Mouse (Mus musculus) brain, embryonic 14.5 days (tissue): ENCODE results near the gene Crkl. TPM values are rescaled to one million over a fixed set of nuclear protein-coding genes. Genes with fewer than 3 reads are reported as not detected.

Experiments
- DNase-seq: peaks from one replicate; pipeline ENCODE4 v3.0.0-alpha.2; 2011; ENCODE audit warnings: low read depth
- CTCF ChIP-seq: fragments of 200-500 bp; IDR thresholded peaks from 2 replicates; pipeline ENCODE4 v1.5.1; 2012; ENCODE audit warnings: inconsistent platforms, mild to moderate bottlenecking, moderate library complexity, borderline replicate concordance; ENCODE audit not compliant: insufficient read depth, insufficient read length; ENCODE audit errors: extremely low read depth
- POLR2A ChIP-seq: fragments of 200-500 bp; IDR thresholded peaks from 2 replicates; pipeline ENCODE4 v1.6.1; 2012; ENCODE audit warnings: mild to moderate bottlenecking, inconsistent platforms, borderline replicate concordance; ENCODE audit not compliant: poor library complexity, insufficient read depth, insufficient read length, severe bottlenecking; ENCODE audit errors: extremely low read depth
- polyA plus RNA-seq: library from polyadenylated mRNA; depleted of rRNA; stranded (reverse); fragments of >200 nt; gene quantifications from 2 replicates; pipeline ENCODE4 v1.2.3, GENCODE M21; 2012

The Crkl gene
- polyA plus RNA-seq, 1 experiment: 58.5 TPM

DNA sequence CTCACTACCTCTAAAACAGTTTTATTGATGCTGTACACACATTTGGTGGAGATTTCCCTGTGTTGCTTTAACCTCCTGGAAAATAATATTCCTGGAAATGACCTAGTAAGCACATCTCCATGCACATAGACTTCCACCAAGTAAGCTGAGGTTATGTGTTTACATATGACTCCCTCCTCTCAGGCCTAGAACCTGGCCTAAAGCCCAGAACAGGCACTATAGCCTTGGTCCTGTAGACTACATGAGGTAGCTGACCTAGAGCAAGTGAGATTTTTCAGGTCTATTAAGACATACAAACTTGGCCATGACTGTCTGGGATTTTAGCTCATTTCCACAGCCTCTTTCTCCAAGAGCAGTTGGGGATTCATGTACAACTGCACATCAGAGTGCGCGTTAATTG lies 58.4 kb downstream of the Crkl start:
- TF ChIP-seq CTCF (no peak), POLR2A (no peak)
- no peak for DNase-seq

DNA sequence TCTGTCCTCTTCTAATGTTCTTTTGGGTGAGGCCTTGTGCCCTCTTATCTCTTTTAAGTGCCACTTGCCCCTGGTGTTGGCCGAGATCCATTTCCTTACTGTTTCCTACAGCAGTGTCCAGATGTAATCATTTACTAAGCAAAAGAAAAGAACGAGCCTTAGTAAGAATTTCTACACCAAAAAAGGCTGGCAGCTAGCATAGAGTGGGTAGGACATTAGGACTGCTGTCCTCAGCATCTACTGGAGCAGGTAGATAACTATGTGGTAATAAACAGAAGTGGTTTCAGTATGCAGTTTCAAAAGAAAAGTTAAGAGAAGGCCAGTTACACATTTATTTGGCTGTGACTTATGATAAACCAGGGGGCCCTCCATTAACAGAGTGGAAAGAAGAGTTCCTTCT lies 58.9 kb downstream of the Crkl start:
- TF ChIP-seq CTCF (no peak), POLR2A (no peak)
- no peak for DNase-seq

DNA sequence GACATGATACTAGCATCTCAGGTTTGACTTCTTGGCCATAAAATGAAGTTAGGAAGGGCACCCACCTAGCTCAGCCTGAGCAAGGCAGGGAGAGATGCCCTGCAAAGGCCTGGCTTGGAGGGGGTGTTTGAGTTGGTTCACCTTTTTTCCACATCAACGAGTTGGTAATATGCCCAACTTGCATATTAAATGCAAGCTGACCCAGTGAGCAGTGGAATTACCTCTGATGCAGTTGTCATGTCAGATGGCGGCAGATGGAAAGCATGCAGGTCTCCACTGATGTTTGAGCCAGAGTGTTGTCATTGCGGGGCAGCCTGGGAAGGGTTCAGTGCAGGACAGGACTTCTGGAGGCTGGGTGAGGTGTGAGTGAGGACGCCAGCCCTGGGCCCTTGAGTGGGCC lies 59.6 kb downstream of the Crkl start:
- DNase-seq: no peak

DNA sequence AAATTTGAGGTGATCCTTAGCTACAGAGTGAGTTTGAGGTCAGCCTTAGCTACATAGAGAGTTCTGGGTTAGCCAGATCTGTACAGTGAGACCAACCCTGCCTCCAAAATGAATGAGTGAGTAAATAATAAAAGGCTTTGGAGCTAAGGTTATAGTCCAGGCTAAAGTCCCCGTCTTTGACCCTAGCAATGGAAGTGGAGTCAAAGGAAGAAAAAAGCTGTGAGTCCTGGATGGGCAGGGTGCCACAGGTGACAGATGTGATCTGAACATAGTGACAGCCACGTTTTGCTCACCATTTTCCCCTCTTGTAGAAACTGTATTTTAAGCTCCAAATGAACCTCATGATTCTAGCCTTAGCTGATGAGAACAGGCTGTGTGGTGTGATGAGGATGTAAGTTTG lies 67.1 kb downstream of the Crkl start:
- TF ChIP-seq POLR2A (no peak), CTCF (no peak)

More for the DNA sequence above, 59.6 kb downstream of the Crkl start:
- TF ChIP-seq CTCF (no peak), POLR2A (no peak)

DNA sequence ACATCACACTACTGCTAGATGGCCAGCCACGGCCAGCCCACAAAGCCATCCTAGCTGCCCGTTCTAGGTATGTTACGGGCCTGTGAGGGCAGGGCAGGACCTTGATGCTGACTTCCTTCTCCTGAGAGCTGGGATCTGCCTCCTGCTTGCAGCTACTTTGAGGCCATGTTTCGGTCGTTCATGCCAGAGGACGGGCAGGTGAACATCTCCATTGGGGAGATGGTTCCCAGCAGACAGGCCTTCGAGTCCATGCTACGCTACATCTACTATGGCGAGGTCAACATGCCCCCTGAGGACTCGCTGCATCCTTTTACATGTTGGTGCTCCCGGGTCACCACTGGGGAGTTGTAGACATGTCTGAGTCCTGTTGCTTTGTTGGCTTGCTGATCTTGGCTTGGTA lies 72.4 kb downstream of the Crkl start:
- TF ChIP-seq POLR2A: no peak
- no peak for TF ChIP-seq CTCF
- no peak for DNase-seq

More for the DNA sequence above, 67.1 kb downstream of the Crkl start:
- no peak for DNase-seq

DNA sequence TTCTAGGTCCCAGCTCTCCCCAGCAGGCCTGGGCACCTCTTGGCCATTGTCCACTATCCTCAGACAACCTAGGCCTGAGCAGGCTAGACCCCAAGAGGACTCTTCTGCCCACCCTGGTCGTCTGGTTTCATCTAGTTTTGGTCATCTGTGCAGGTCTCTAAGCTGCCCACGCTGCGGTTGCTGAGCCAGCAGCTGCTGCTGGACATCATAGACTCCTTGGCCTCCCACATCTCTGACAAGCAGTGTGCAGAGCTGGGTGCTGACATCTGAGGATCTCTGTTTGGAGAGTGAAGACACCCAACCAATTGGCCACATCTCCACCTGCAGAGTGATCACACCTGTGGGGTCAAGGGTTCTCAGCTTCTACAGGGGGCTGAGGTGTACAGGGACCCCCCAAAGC lies 73.7 kb downstream of the Crkl start:
- no peak for DNase-seq
- TF ChIP-seq CTCF: no peak
- no peak for TF ChIP-seq POLR2A

DNA sequence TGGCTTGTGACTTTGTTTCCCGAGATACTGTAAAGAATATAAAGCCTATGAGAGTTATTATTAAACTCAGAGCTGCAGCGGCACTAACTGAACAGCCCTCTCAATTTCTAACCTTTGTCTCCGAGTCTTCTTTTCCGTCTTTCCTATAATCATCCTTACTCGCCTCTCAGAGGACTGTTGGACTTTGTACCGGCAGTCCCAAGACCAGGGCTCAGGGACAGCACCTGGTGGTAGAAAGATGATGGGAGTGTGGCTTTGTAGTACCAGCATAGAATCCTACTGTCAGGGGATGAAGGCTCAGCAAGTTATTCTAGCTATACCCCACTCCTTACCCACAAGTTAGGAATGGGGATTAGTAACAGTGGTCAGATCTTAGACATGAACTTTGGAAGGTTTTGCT lies 74.4 kb downstream of the Crkl start:
- DNase-seq: no peak
- no peak for TF ChIP-seq CTCF
- TF ChIP-seq POLR2A: no peak

DNA sequence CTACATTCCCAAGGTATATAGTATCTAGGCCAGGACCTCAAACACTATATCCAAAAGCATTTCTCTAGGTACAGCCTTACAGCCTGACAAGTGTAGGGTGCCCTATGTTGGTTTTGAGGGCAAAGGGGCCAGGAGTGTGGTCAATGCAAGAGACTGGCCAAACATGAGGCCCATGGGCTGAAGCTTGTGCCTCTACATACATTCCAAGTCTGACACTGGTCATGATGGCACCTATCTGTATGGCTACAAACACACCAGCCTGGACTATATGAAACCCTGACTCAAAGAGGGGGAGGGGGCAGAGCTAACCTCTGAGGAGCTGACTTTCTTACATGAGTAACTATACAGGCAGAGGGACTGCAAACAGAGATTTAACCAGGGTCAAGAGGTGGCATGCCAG lies 75.8 kb downstream of the Crkl start:
- TF ChIP-seq POLR2A (no peak), CTCF (no peak)
- no peak for DNase-seq

DNA sequence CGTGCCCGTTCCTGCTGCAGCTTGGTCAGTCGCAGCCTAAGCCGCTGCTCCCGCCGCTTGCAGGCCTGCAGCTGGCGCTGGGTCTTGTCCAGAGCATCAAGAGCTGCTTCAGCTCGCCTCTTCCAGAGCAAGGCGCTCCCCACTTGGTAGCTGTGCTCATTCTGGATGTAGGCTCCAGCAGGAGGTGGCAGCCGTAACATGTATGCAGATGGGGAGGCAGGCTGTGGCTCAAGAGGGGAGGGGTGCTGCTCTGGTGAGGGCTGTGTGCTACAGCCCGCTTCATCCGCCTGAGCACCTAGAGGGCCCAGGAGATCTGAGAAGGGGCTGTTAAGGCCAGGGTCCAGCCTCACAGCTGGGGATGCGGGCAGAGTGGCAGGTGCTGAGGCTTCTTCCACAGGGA lies 76.5 kb downstream of the Crkl start:
- peak; percentile 6 for DNase-seq
- TF ChIP-seq POLR2A: no peak
- no peak for TF ChIP-seq CTCF

DNA sequence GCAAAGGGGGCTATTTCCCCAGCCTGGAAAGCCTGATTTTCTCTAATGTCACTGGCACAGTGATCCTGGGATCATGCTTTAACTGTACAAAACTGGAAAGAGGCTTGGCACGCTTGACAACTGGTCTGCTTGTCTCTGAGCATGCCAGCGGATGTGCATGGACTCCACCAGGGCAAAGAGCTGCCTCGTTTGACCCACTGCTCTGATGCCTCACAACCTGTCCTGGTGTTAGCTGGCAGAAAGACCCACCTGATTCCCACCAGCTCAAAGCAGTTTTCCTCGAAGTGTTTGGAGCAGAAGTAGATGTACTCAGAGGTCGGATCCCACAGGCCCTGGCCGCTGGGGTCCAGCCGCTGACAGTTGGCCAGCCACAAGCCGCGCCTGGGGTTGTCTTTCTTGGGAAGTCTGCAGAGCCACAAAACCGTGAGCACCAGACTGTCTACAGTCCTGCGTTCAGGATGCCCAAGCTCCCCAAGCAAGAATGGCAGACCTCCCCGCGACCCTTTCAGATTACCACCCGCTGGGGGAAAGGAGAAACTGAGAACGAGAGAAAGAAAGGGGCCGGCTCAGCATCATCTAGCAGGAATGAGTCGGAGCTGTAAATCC lies 78.3 kb downstream of the Crkl start:
- DNase-seq: no peak
- TF ChIP-seq CTCF (no peak), POLR2A (no peak)

DNA sequence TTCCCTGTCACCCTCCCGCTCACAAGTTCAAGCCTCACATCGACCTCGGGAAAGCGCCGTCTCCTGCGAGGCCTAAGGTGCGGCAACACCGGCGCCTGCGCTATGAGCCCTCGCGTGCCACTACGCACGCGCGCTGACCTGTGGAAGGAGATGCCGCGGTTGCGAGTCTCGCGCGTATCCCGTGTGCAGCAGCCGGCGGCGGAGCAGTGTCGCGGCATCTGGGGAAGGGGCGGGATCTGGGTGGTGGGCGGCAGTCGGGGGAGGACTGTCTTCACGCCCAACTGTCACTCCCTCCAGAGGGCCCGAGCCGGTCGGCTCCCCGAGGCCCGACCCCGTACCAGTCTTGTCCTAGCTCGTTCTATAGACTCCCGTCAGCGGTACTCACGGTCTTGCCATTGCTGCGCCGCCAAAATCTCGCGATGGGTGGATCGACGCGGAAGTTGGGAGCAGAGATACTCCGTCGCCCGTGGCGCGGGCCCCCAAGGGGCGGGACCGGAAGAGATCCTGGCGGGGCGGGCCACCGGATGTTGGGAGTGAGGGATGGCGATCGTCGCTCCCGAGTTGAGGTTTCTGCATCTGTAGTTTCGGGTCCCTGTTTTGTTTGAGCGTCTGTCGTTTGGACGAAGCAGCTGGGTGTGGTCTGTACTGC lies 79.0 kb downstream of the Crkl start, which contains the start of gene Thap7:
TSS of gene Thap7 (minus strand) at position 497 of the 649 bp plus-strand sequence.
- TF ChIP-seq CTCF: no peak
- peak; percentile 88; the same call in 1 of the 2 replicates for TF ChIP-seq POLR2A
- DNase-seq: peak; percentile 99

DNA sequence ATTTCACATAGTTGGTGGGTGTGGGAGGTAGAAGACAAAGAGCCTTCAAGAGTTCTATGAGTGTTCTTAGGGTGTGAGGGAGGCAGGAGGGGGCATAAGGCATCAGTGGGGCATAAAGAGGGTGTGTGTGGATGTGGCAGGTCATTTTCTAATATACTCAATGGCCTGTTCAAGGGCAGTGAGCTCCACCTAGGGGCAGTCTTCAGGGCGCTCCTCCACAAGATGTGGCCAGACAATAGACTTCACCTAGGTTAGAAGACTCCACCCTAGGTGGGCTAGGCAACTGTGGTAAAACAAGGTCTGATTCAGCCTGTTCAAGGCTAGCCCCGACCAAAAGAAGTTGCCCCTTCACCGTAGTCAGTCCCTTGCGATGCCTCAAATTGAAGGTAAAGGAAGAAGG lies 80.5 kb downstream of the Crkl start:
- DNase-seq: peak; percentile 35
- peak; percentile 25; the same call in 1 of the 2 replicates for TF ChIP-seq CTCF
- TF ChIP-seq POLR2A: no peak
